ENCODE assay signal across 18 mouse cellular contexts in genomic region chr7:136807101-136807500, GRCm38 (mm10).
DNase-seq lines count a peak whose midpoint lies in the region; ATAC-seq and TF ChIP-seq lines count a peak whose summit lies in the region.
"Had no signal": no experiment of that assay in that cellular context is flagged by ENCODE, and none has a peak within 500 bp of the region (broad histone marks: within the 10 kb centered on the region; RNA-seq: fewer than 3 reads in every experiment).

No protein-coding gene starts in this region.

- no peak for DNase-seq in ES-E14 (ENCODE audit: low read depth, low spot score)
- peak; percentile 19 for DNase-seq in lung, adult 2 months
- peak; percentile 85 for DNase-seq in lung, postnatal 0 days (ENCODE audit: low spot score)
- DNase-seq in lung, postnatal 36 days, result peak; percentile 67
- DNase-seq in urinary bladder, postnatal 25 days (ENCODE audit: low spot score), result no peak
- no peak for DNase-seq in cerebellum, adult 18-20 months
- DNase-seq: adrenal gland, adult 2 months; adrenal gland, postnatal 25 days; cerebellum, adult 2 months; cerebellum, postnatal 10 days; gastrocnemius, adult 2 months; gastrocnemius, postnatal 25 days; heart, postnatal 36 days had no signal

- TF ChIP-seq EP300 in lung, postnatal 0 days (IDR thresholded peaks at IDR 0.05), result no peak; the same call in 1 of the 2 replicates

- H3K27ac ChIP-seq in ES-E14 (ENCODE audit: insufficient read depth, low read depth, low read length, poor library complexity, severe bottlenecking), result no peak overlapping the region
- no peak overlapping the region for H3K27ac ChIP-seq in lung, postnatal 0 days (ENCODE audit: low read length)
- H3K27ac ChIP-seq: embryonic facial prominence, embryonic 12.5 days; forebrain, embryonic 13.5 days; gastrocnemius, adult 2 months; heart, embryonic 13.5 days; hindbrain, embryonic 15.5 days had no signal

- no peaks in the 10 kb centered on the region for H3K4me1 ChIP-seq in ES-E14 (ENCODE audit: control insufficient read depth in 2 of 2, insufficient read depth in 2 of 2, low read length in 2 of 2, poor library complexity in 1 of 2)
- H3K4me1 ChIP-seq in lung, adult 2 months (ENCODE audit: control insufficient read depth, insufficient read depth, low read length), result no peaks in the 10 kb centered on the region
- H3K4me1 ChIP-seq in lung, postnatal 0 days (ENCODE audit: insufficient read depth, low read depth, low read length), result no peaks in the 10 kb centered on the region
- H3K4me1 ChIP-seq: embryonic facial prominence, embryonic 12.5 days; forebrain, embryonic 13.5 days; heart, embryonic 13.5 days; hindbrain, embryonic 15.5 days had no signal

- in situ Hi-C loops in ES-E14 (cut with MboI; ENCODE audit: low sequenced_read_pairs in 2 of 2, unreplicated experiment in 2 of 2), result no loop called here

- H3K4me2 ChIP-seq in lung, postnatal 0 days (replicated peaks; ENCODE audit: low read depth, low read length), result no peak overlapping the region
- H3K4me2 ChIP-seq: embryonic facial prominence, embryonic 12.5 days; forebrain, embryonic 13.5 days; heart, embryonic 13.5 days; hindbrain, embryonic 15.5 days had no signal

- TF ChIP-seq CTCF in lung, adult 2 months (IDR thresholded peaks at IDR 0.05; ENCODE audit: insufficient read depth, low read length), result no peak
- no peak for TF ChIP-seq CTCF in lung, postnatal 0 days (IDR thresholded peaks at IDR 0.05)

- peak; percentile 99 for ATAC-seq in lung, postnatal 0 days
- ATAC-seq in erythroid progenitor cell, adult 5-6 weeks (replicated peaks; ENCODE audit: low FRiP score, poor library complexity, severe bottlenecking), result no peak
- ATAC-seq: forebrain, embryonic 13.5 days had no signal

- H3K4me3 ChIP-seq in ES-E14 (ENCODE audit: insufficient read depth in 1 of 2, low read depth in 1 of 2, low read length in 2 of 2, poor library complexity in 1 of 2, severe bottlenecking in 1 of 2), result no peak overlapping the region
- no peak overlapping the region for H3K4me3 ChIP-seq in lung, adult 2 months (replicated peaks; ENCODE audit: extremely low read depth, low read depth, low read length)
- no peak overlapping the region for H3K4me3 ChIP-seq in lung, postnatal 0 days (ENCODE audit: low read depth, low read length)
- H3K4me3 ChIP-seq: embryonic facial prominence, embryonic 12.5 days; forebrain, embryonic 13.5 days; gastrocnemius, adult 2 months; heart, embryonic 13.5 days; hindbrain, embryonic 15.5 days had no signal

- no peak for TF ChIP-seq POLR2A in lung, adult 2 months (IDR thresholded peaks at IDR 0.05; ENCODE audit: borderline replicate concordance, extremely low read depth, low read depth, low read length)

- H3K9ac ChIP-seq in ES-E14 (ENCODE audit: insufficient read depth, low read depth, low read length, poor library complexity, severe bottlenecking), result no peak overlapping the region
- H3K9ac ChIP-seq in lung, postnatal 0 days (replicated peaks; ENCODE audit: low read depth), result no peak overlapping the region
- H3K9ac ChIP-seq: embryonic facial prominence, embryonic 12.5 days; forebrain, embryonic 13.5 days; heart, embryonic 13.5 days; hindbrain, embryonic 15.5 days had no signal

- H3K27me3 ChIP-seq in lung, postnatal 0 days (replicated peaks; ENCODE audit: insufficient read depth, low read length), result no peaks in the 10 kb centered on the region
- H3K27me3 ChIP-seq: embryonic facial prominence, embryonic 12.5 days; hindbrain, embryonic 15.5 days had no signal

- H3K9me3 ChIP-seq in ES-E14 (ENCODE audit: control insufficient read depth, insufficient read depth, low read depth, low read length), result no peaks in the 10 kb centered on the region
- no peaks in the 10 kb centered on the region for H3K9me3 ChIP-seq in lung, postnatal 0 days (ENCODE audit: low read length)
- H3K9me3 ChIP-seq: embryonic facial prominence, embryonic 12.5 days; forebrain, embryonic 13.5 days; hindbrain, embryonic 15.5 days had no signal

- 65% methylated on average over 6 of the region's 6 CpGs for WGBS in lung, adult 2 months
- 57% methylated on average over 6 of the region's 6 CpGs for WGBS in lung, postnatal 0 days

- H3K36me3 ChIP-seq in ES-E14 (ENCODE audit: control insufficient read depth, insufficient read depth, low read length, poor library complexity, severe bottlenecking), result no peaks in the 10 kb centered on the region
- H3K36me3 ChIP-seq in lung, postnatal 0 days (ENCODE audit: insufficient read depth, low read length), result no peaks in the 10 kb centered on the region
- H3K36me3 ChIP-seq: embryonic facial prominence, embryonic 12.5 days; heart, embryonic 13.5 days; hindbrain, embryonic 15.5 days had no signal

TF ChIP-seq in ES-E14, 5 proteins besides CTCF, POLR2A, EP300 and RAD21:
- TF ChIP-seq MAFK (IDR thresholded peaks at IDR 0.05; ENCODE audit: insufficient read depth, low read depth, low read length) (no peak), ZNF384 (IDR thresholded peaks at IDR 0.05; ENCODE audit: low read depth, low read length) (peak; percentile 58; the same call in 1 of the 2 replicates), CHD2 (IDR thresholded peaks at IDR 0.05; ENCODE audit: low read depth, low read length) (no peak)

Comparison
In these comparisons a context has a peak if more than half of its experiments do, and no peak if none do; other contexts are left out.
1. DNase-seq: peak in lung, adult 2 months (single experiment), lung, postnatal 0 days (single experiment) and lung, postnatal 36 days (single experiment); none in ES-E14 (single experiment), urinary bladder, postnatal 25 days (single experiment) and cerebellum, adult 18-20 months (0 of 2).